Mouse (Mus musculus) forebrain, embryonic 15.5 days (tissue): ENCODE results near the gene Tmem8. TPM values are rescaled to one million over a fixed set of nuclear protein-coding genes. Genes with fewer than 3 reads are reported as not detected.

Experiments
- ATAC-seq: fragments of 200-750 bp; cut with Nextera tagmentation; replicated peaks from 2 replicates; pipeline ENCODE4 v1.8.0; 2017; ENCODE audit warnings: mild to moderate bottlenecking, moderate TSS enrichment, moderate library complexity
- H3K27ac ChIP-seq: fragments of 300-500 bp; sonication (generic); replicated peaks from 2 replicates; pipeline ENCODE4 v1.5.1; 2015; ENCODE audit warnings: mild to moderate bottlenecking, inconsistent platforms
- H3K27me3 ChIP-seq: fragments of 300-500 bp; sonication (generic); 2 replicates; pipeline ENCODE4 v1.6.1; 2015; ENCODE audit warnings: inconsistent platforms
- H3K36me3 ChIP-seq: fragments of 300-500 bp; sonication (generic); 2 replicates; pipeline ENCODE4 v1.6.1; 2015; ENCODE audit warnings: mild to moderate bottlenecking, inconsistent platforms
- H3K4me1 ChIP-seq: fragments of 300-500 bp; sonication (generic); 2 replicates; pipeline ENCODE4 v1.6.1; 2015; ENCODE audit warnings: inconsistent platforms
- H3K4me2 ChIP-seq: fragments of 300-500 bp; sonication (generic); replicated peaks from 2 replicates; pipeline ENCODE4 v1.6.1; 2015; ENCODE audit warnings: mild to moderate bottlenecking, inconsistent platforms
- H3K4me3 ChIP-seq: fragments of 300-500 bp; sonication (generic); 2 replicates; pipeline ENCODE4 v1.5.1; 2015; ENCODE audit warnings: mild to moderate bottlenecking, inconsistent platforms
- H3K9ac ChIP-seq: fragments of 300-500 bp; sonication (generic); replicated peaks from 2 replicates; pipeline ENCODE4 v1.6.1; 2015; ENCODE audit warnings: mild to moderate bottlenecking, inconsistent platforms
- H3K9me3 ChIP-seq: fragments of 300-500 bp; sonication (generic); 2 replicates; pipeline ENCODE4 v1.6.1; 2016; ENCODE audit warnings: inconsistent platforms
- WGBS: fragments of 180-500 bp; shearing (Covaris S2); methylation state at CpG from one replicate; pipeline ENCODE4 v1.1.7; 2015; ENCODE audit warnings: mixed read lengths; 5-methylcytosine and 5-hydroxymethylcytosine counted together
- polyA plus RNA-seq: library from polyadenylated mRNA; unstranded; fragments of >200 nt; fragmentation: Nextera tagmentation; extraction: Ambion mirVana; gene quantifications from 2 replicates; pipeline ENCODE4 v1.2.1, GENCODE M21; 2015

The Tmem8 gene
- polyA plus RNA-seq, 1 experiment from 2014 or later, result 2.1 TPM

GRCm38 (mm10) chr17:26168039-26168438 is 54.9 kb downstream of the Tmem8 start:
- Histone ChIP-seq H3K36me3 (no peaks in the 10 kb centered on the region), H3K4me3 (no peak overlapping the region), H3K4me1 (no peaks in the 10 kb centered on the region), H3K4me2 (no peak overlapping the region), H3K27ac (no peak overlapping the region), H3K9me3 (no peaks in the 10 kb centered on the region), H3K27me3 (no peaks in the 10 kb centered on the region), H3K9ac (no peak overlapping the region)
- no peak for ATAC-seq
- 94% methylated on average over 2 of the region's 2 CpGs for WGBS

Other genes with a start within 250 kb of the Tmem8 start
- gene Mcrip2, start 244.5 kb upstream of the Tmem8 start, polyA plus RNA-seq, result 14.4 and 16.7 TPM in 2 replicates
- 61.8 and 62.0 TPM in 2 replicates for gene Mettl26, start 238.2 kb upstream of the Tmem8 start, polyA plus RNA-seq
- gene Wfikkn1, start 232.4 kb upstream of the Tmem8 start, polyA plus RNA-seq, result 0.55 and 0.60 TPM in 2 replicates
- gene Rab40c, start 193.6 kb upstream of the Tmem8 start, polyA plus RNA-seq, result 50.8 and 52.6 TPM in 2 replicates
- 51.7 and 53.4 TPM in 2 replicates for gene Pigq, start 168.4 kb upstream of the Tmem8 start, polyA plus RNA-seq
- not detected in 2 replicates for gene Nhlrc4, start 168.3 kb upstream of the Tmem8 start, polyA plus RNA-seq
- 0.09 TPM in 1 of 2 replicates, not detected in the other for gene A930017K11Rik, start 160.7 kb upstream of the Tmem8 start, polyA plus RNA-seq
- gene Capn15, start 127.5 kb upstream of the Tmem8 start, polyA plus RNA-seq, result 23.9 and 24.8 TPM in 2 replicates
- 34.0 and 36.3 TPM in 2 replicates for gene Rab11fip3, start 43.7 kb upstream of the Tmem8 start, polyA plus RNA-seq
- gene Decr2, start 23.0 kb upstream of the Tmem8 start, polyA plus RNA-seq, result 27.7 and 29.1 TPM in 2 replicates
- gene Nme4, start 17.7 kb upstream of the Tmem8 start, polyA plus RNA-seq, result 37.1 and 40.7 TPM in 2 replicates
- gene Mrpl28, start 10.2 kb downstream of the Tmem8 start, polyA plus RNA-seq, result 206 and 217 TPM in 2 replicates
- 11.2 and 17.4 TPM in 2 replicates for gene Axin1, start 25.4 kb downstream of the Tmem8 start, polyA plus RNA-seq
- 0.19 TPM in 1 of 2 replicates, not detected in the other for gene Pdia2, start 85.8 kb downstream of the Tmem8 start, polyA plus RNA-seq
- gene Rgs11, start 89.7 kb downstream of the Tmem8 start, polyA plus RNA-seq, result 4.1 and 6.1 TPM in 2 replicates
- 39.9 and 40.3 TPM in 2 replicates for gene Arhgdig, start 94.5 kb downstream of the Tmem8 start, polyA plus RNA-seq
- gene Fam234a, start 130.9 kb downstream of the Tmem8 start, polyA plus RNA-seq, result 23.3 and 27.8 TPM in 2 replicates
- gene Luc7l, start 139.6 kb downstream of the Tmem8 start, polyA plus RNA-seq, result 122 and 123 TPM in 2 replicates